Mouse (Mus musculus) bone marrow, adult 2 months (tissue): ENCODE data around the gene Magi3.

Source experiments
- CTCF ChIP-seq: fragments of 200-500 bp; IDR thresholded peaks from 2 replicates; pipeline ENCODE4 v1.5.1; 2011; ENCODE audit warnings: low read length, control low read depth; ENCODE audit not compliant: control insufficient read depth, insufficient read depth
- POLR2A ChIP-seq: fragments of 200-500 bp; IDR thresholded peaks from 2 replicates; pipeline ENCODE4 v1.6.1; 2011; ENCODE audit warnings: low read depth, mild to moderate bottlenecking, control low read depth, low read length, borderline replicate concordance; ENCODE audit not compliant: control insufficient read depth

- TF ChIP-seq POLR2A (no peak), CTCF (no peak)
These were observed 212.7 kb downstream of the Magi3 start for GRCm38 (mm10) chr3:104007479-104007878.
